Mouse (Mus musculus): ENCODE results near the gene Thbs2.

- no peak for TF ChIP-seq HCFC1 (IDR thresholded peaks at IDR 0.05; ENCODE audit: borderline replicate concordance, insufficient read depth, low read length)
- no peak for TF ChIP-seq MAFK (IDR thresholded peaks at IDR 0.05; ENCODE audit: insufficient read depth, low read depth, low read length)
- TF ChIP-seq CHD2 (IDR thresholded peaks at IDR 0.05; ENCODE audit: low read depth, low read length): no peak
- no peak for TF ChIP-seq ZC3H11A (IDR thresholded peaks at IDR 0.05; ENCODE audit: borderline replicate concordance, low read depth, low read length)
Measured at GRCm38 (mm10) chr17:14711784-14712183, 17.7 kb upstream of the Thbs2 start.
